Mouse (Mus musculus) spleen, postnatal 36 days (tissue): ENCODE data around the gene Ano3.
"Not testable (repeated sequence)": the region's sequence is repeated elsewhere in the genome, so short reads cannot be mapped to it uniquely, and the experiment has no call there.

Experiments used
- DNase-seq, 2 experiments: peaks; one replicate each; pipeline ENCODE4 v3.0.0; 2022; ENCODE audit warnings: low spot score in 2 of 2, mixed read lengths in 1 of 2

The Ano3 gene

GRCm38 (mm10) chr2:110950823-110951222 lies at the start of gene Ano3:
Gene Ano3 (minus strand): TSS chr2:110950923.
- not testable (repeated sequence) for DNase-seq

GRCm38 (mm10) chr2:110990071-110990470 lies 39.3 kb upstream of the Ano3 start:
- DNase-seq = no peak

- no peak for DNase-seq
Observed at GRCm38 (mm10) chr2:110989539-110989938, 38.8 kb upstream of the Ano3 start.

- no peak for DNase-seq
Observed at GRCm38 (mm10) chr2:110985853-110986271, 35.1 kb upstream of the Ano3 start.

GRCm38 (mm10) chr2:110981733-110982132 lies 31.0 kb upstream of the Ano3 start:
- DNase-seq = no peak

GRCm38 (mm10) chr2:110979610-110980009 lies 28.9 kb upstream of the Ano3 start:
- DNase-seq = no peak

GRCm38 (mm10) chr2:110976871-110977270 lies 26.1 kb upstream of the Ano3 start:
- no peak for DNase-seq

- DNase-seq = no peak
Observed at GRCm38 (mm10) chr2:110970158-110970557, 19.4 kb upstream of the Ano3 start.

- DNase-seq = no peak
Observed at GRCm38 (mm10) chr2:110965398-110965797, 14.7 kb upstream of the Ano3 start.

GRCm38 (mm10) chr2:110950432-110950803 lies 305 bp downstream of the Ano3 start:
- DNase-seq = no peak

- no peak for DNase-seq
Observed at GRCm38 (mm10) chr2:110949679-110950431, 868 bp downstream of the Ano3 start.

GRCm38 (mm10) chr2:110945171-110945570 lies 5.6 kb downstream of the Ano3 start:
- no peak for DNase-seq

GRCm38 (mm10) chr2:110935691-110936090 lies 15.0 kb downstream of the Ano3 start:
- DNase-seq = no peak

GRCm38 (mm10) chr2:110929126-110929525 lies 21.6 kb downstream of the Ano3 start:
- no peak for DNase-seq

GRCm38 (mm10) chr2:110909506-110909905 lies 41.2 kb downstream of the Ano3 start:
- DNase-seq = no peak

GRCm38 (mm10) chr2:110906473-110906872 lies 44.2 kb downstream of the Ano3 start:
- no peak for DNase-seq

GRCm38 (mm10) chr2:110896477-110897270 lies 54.0 kb downstream of the Ano3 start:
- no peak for DNase-seq

GRCm38 (mm10) chr2:110871650-110872049 lies 79.1 kb downstream of the Ano3 start:
- no peak for DNase-seq

GRCm38 (mm10) chr2:110865584-110865983 lies 85.1 kb downstream of the Ano3 start:
- DNase-seq = no peak

- DNase-seq = no peak
Observed at GRCm38 (mm10) chr2:110863376-110863775, 87.3 kb downstream of the Ano3 start.

- no peak for DNase-seq
Observed at GRCm38 (mm10) chr2:110839559-110840243, 111.0 kb downstream of the Ano3 start.

GRCm38 (mm10) chr2:110816189-110816588 lies 134.5 kb downstream of the Ano3 start:
- no peak for DNase-seq
